Mouse (Mus musculus): ENCODE measurements at regions not wholly inside any gene's neighbourhood (a gene's known extent, or its start where the extent isn't known, plus 50 kb on each side); places are given as distances from the start of the nearest gene placed in this dataset.

DNA sequence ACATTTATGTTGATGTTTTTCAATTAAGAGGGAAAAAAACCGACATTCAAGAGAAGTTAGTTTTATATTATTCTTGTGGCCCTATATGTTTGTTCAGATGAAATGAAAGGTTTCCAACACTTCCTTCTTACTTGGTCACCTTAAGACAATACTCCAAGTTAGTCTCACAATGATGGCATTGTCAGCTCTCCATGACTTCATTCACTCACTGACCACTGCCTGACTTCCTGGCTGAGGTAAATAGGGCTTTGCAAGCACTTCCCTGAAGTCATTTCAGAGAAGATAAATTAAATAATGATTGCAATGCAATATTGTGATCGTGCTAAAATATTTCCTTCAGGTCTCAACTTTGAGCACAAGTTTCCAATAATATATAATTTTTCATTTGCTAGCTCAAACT lies 197.9 kb upstream of the Cep162 start:
- DNase-seq (ENCODE audit: low spot score), result no peak

DNA sequence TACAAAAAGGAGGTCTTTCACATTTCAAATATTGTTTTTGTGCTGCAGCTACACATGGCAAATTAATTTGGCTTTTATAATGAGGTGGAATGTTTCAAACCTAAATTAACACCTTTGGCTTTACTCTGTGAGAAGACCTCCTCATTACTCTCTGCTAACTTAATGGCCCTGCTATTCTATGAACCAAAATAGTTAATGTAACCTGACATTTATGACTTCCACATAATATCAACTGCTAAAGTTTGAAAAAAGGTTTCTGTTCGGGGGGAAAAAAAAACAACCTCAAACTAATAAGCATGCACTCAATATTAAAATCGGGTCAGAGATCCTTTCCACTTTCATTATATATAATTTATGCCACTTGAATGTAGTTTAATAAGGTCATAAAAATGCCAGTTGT lies 197.2 kb upstream of the Cep162 start:
- no peak for DNase-seq (ENCODE audit: low spot score)

DNA sequence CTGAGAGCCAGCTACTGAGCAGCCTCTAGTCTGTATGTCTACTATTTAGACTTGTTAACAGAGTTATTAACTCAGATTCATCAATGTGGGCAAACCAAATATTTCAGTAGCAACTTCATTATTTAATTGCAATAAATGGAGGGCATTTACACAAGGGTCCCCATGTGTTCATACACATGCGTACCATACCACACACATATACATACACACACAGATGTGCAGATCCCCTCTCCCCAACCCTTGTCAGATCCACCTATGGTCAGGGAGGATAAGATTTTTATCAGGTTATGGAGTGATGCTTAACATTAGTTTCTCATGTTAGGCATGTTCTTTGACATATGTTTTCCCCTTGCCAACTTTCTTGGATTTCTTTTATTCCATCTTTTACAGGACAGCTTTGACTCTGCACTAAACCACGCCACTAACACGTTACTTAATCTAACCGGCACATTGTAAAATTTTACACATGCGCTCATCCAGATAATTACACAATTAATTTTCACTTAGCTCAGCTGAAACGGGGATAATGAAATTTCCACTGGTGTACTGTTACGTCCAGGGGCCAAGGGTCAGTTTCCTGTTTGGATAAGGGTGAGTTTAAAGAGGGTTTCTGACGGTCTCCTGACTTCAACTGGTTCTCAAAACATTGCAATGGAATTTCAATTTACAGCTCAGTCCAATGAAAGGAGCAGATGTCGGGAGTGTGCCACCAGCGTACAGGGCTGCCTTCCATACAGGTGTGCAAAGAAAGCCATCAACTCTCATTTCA lies 188.3 kb upstream of the Cep162 start:
- peak; percentile 11 for DNase-seq (ENCODE audit: low spot score)

DNA sequence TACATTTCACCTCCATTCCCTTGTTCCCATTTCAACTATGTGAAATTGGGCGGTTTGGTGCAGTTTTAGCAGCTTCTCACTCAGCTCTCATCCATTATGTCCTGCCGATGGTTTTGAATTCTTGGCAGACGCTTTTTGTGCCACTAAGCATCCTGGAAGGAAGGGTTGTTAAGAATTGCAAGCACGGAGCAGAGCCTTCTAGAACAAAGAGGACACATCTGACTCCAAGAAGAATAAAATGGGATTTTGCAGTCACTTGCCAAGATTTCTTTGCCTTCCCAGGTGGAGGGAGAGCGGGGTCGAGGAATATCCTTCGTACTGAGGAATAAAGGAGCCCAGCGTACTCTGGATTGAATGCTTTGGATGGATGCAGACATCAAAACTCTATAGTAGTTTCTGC lies 176.7 kb upstream of the Cep162 start:
- no peak for DNase-seq (ENCODE audit: low spot score)

DNA sequence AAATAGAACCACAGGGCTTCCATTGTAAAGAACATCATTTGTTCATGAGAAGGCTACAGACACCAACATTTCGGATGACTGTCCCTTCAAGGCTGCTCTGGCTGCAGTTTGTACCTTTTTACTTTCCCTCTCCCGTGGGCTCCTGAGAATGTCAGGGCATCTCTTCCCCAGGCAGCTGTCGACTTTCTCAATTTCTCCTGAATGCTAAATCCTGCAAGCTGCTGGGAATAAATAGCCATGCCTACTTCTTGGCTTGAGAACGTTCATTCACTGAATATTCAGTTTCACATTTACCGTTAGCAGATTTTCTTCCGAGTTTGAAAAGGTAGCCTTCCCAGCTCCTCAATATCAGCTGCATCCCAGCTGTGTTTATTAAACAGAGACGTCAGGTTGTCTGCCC lies 176.2 kb upstream of the Cep162 start:
- no peak for DNase-seq (ENCODE audit: low spot score)

DNA sequence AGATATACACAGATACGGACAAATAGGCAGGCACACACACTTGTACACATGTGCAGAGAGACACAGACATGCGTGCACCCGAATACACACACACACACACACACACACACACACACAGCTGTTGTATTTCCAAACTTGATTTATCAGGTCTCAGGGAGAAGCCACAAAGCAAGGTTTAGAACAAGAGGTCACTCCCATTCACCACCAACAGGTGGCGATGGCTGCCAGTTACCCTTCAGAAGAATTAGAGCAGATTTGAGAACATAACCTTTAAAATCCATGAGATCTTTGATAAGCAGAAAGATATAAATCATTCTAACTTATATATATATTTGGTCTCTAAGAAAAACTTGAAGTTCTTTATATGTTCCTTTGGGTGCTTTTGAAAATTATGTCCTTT lies 169.9 kb upstream of the Cep162 start:
- DNase-seq (ENCODE audit: low spot score), result no peak

DNA sequence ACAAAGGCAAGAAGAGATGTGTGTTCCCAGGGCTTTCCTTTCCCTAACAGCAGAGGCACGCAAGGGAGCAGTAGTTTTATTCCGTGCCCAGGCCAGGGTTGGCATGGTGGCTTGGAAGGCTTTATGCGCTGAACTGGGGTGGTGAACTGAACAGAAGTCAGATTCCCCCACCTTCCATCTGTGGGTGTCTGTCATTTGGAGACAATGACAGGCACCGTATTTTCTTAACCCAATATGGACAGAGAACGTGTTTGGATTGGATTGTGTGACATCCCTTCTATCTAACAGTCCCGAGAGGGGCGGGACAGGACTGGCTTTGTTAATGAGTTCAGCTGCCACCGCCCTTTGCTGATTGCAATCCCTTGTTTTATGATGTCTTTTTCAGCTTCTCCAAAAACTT lies 165.8 kb upstream of the Cep162 start:
- no peak for DNase-seq (ENCODE audit: low spot score)

DNA sequence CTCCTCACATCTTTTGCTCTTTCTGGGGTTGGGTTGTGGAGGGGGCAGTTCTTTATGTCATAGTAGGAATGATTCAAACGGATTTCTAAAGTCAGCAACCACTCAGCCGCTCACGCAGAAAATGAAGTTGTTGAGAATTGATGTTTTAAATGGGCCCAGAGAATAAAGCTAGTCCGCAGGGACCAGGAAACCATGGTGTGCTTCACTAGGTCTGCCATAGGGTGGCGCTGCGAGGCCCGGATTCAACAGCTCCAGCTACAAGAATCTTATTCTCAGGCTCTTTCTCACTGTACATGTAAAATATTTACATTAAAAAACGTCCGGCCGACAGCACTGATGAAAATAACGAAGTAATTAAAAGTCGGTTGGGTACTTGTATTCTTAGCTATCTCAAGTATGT lies 164.0 kb upstream of the Cep162 start:
- peak; percentile 18 for DNase-seq (ENCODE audit: low spot score)

DNA sequence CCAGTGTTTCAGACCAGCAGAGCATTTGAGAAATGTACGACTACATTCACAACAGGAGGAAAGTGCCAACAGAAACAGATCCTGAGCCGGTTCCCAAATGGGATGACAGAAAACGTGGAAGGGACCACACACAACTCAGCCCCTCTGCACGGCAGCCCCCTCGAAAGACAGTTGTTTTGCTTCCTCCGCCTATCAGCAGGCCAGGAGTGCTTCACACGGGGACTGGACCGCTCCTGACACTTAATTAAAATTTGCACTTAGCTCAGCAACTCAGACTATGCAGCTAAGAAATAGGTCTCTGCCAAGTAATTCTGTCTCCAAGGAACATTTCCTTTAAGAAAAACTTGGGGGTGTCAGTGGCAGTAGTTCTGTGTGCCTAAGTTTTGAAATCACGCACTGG lies 157.6 kb upstream of the Cep162 start:
- no peak for DNase-seq (ENCODE audit: low spot score)

DNA sequence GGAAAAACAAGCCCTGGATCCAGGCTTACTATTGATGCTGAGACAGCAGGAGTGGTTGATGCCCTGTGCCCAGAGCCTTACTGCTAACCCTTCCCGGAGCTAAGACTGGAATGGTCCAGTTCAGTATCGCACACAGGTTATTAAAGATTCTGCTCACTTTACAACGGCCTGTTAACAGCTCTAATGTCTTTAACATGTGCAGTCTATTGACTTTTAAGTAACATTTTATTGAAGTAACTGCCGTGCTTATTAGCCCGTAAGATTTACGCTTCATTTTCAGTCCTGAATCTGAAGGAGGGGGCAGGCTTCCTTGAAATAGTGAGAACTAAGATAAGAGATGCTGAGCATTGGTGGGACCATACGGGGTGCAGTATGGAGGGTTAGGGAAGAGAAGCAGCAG lies 155.7 kb upstream of the Cep162 start:
- no peak for DNase-seq (ENCODE audit: low spot score)

DNA sequence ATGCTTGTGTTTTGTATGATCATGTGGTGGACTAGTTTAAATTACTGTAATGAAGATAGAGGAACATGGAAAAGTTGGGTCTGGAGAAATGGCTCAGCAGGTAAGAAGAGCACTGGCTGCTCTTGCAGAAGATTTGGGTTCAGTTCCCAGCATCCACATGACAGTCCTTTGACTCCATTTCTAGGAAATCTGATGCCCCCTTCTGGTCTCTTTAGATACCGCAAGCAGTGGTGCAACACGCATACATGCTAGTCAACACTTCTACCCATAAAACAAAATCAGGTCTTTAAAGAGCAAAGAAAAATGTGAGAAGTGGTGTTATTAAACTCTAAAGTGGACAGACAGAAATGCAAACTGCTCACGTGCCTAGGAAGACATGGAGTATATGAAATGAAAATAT lies 154.4 kb upstream of the Cep162 start:
- DNase-seq (ENCODE audit: low spot score), result no peak

DNA sequence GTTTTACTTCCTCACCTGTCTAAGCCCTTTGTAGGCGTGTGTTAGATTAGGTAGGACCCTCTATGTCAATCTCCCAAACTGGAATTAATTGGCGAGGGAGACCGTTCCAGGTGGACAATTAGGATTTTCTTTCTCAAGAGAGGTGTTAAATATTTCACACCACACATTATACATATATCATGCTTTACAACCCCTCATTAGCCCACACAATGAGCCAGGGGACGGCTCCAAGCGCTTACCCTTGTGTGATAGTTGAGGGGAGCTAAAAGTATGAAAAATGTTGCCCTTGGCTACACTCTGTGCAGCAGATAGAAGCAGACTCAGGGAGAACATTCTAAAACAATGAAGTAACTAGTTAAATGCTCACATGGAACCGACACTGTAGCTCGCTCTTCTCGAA lies 153.5 kb upstream of the Cep162 start:
- DNase-seq (ENCODE audit: low spot score), result no peak

DNA sequence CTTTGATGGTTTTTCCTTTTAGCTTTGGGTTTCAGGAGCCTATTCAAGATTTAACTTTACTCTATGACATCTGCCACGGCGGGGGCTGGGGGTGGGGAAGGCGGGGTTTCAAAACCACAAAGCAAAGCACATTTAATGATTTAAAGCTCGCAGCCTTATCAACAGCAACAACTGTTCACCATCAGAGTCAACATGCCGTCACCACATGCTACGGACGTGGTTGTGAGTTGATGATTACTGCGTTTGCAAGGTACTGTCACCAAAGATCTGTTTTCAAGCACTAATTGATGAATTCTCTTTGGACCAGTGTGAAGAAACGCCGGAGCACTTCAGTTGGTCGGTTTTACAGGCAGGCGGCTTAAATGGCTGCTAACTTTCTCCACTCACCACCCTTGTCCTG lies 151.1 kb upstream of the Cep162 start:
- no peak for DNase-seq (ENCODE audit: low spot score)

DNA sequence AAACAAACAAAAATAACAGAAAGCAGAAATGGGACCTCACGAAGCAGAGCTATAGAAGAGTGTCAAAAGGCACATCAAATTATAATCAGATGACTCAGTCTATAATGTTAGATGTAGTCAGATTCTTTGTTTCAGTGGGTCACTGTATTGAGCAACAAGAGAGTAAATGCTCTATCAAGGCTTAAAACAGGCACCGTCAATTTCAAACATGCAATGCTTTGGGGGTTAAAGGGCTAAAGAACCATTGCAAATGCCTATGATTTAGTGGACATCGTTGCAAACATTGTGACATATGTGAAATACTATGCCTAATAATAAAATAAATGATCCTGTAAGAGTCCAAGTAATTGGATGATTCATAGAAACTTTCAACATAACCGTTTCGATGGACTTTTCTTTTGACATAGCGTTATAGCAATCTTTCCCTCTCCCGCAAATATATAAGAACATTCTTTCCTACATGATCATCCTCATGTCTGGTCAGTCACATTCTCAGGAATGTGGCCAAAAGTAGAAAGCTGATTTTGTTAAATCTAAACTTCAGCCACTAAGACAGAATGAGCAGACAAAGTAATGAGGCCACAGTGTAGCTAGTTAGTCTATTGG lies 149.9 kb upstream of the Cep162 start:
- no peak for DNase-seq (ENCODE audit: low spot score)

DNA sequence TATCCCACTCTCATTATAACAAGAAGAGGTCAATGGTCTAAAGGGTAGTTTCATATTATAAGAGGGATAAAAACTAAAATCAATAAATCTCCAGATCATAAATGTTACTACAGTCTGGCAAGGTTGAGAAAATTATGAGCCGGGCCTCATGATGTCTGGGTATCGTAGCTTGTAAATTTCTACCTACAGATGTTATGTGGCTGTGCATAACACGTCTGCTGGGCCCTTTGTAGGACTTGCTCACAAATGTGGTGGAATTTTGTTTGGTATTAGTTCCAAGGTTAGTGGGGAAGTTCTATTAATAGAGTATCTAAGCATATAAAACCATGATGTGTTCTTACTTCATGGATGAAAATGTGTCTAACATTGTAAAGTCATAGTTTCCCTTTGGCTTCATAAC lies 146.7 kb upstream of the Cep162 start:
- no peak for DNase-seq (ENCODE audit: low spot score)

DNA sequence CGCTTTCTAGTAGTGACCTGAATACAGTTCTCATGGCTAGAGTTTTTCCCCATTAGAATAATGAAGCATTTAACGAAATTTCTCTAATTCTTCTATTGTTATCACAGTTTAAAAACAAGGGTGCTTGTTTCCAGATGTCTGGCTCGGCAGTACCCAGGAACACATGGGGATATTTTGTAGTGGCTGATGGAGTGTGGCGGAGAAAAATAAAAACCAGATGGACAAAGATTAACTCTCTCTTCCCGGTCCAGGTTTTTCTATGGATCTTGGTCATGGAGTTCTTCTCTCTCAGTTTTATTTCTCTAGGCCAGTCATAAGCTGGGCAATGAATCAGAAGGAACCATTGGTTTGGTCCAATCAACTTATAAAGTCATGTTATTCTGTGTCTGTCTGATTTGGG lies 132.2 kb upstream of the Cep162 start:
- no peak for DNase-seq (ENCODE audit: low spot score)

DNA sequence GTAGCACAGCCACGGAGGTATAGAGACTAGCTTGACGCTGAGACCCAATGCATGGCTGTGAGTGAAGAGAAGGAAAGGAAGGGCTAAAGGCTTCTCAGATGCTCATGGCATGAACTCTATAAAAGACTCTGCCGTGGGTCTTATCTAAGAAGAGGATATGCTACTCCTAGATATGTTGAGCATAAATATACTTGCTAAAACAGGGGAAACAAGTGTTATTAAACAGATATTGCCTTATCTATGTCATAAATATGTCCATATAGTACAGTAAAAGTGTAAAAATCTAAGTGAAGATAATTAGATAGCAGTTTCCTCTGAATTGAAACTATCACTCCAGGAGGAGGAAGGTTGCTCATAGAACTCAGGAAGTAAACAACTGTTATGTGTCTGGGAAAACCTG lies 128.2 kb upstream of the Cep162 start:
- no peak for DNase-seq (ENCODE audit: low spot score)

DNA sequence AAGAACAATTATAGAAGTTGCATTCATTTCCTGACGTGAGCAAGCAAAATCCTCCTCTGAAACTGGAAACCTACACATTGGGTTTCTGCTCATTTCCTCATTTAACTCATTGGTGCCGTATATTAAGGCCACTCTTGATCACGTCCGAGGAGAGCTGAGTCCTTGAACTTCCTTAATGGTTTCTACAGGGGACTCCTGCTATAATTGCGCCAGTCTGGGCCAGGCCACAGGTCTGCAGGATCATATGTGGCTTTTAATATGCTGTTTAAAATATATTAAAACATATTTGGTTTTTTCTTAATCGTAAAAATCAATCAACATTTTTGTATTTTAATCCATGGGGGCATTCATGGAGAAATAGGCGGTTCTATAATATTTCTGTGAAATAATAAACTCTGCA lies 122.6 kb upstream of the Cep162 start:
- DNase-seq (ENCODE audit: low spot score), result no peak

DNA sequence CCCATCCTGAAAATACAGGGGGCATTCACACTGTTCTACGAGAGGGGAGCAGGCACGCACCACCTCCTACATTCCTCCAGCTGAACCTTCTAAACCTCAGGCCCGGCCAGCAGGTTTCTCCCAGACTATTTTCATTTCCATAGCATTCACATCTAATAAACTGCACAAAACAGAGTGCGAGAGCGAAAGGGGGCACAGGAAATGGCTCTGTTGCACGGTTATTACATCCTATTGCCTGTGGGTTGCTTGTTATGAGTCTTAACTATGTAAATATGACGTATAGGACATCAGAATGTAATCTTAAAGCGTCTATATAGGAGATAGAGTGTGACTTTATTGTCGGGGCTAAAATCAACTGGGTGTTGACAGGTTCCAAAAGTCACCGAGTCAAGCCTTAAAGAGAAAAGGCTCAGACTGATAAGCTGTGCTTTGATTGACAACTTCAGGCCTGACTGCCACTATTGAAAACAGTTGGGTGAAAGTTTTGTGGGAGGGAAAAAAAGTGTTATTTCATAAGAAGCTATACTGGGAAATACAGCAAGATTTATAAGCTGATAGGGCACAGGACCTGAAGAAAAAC lies 121.5 kb upstream of the Cep162 start:
- DNase-seq (ENCODE audit: low spot score), result no peak

DNA sequence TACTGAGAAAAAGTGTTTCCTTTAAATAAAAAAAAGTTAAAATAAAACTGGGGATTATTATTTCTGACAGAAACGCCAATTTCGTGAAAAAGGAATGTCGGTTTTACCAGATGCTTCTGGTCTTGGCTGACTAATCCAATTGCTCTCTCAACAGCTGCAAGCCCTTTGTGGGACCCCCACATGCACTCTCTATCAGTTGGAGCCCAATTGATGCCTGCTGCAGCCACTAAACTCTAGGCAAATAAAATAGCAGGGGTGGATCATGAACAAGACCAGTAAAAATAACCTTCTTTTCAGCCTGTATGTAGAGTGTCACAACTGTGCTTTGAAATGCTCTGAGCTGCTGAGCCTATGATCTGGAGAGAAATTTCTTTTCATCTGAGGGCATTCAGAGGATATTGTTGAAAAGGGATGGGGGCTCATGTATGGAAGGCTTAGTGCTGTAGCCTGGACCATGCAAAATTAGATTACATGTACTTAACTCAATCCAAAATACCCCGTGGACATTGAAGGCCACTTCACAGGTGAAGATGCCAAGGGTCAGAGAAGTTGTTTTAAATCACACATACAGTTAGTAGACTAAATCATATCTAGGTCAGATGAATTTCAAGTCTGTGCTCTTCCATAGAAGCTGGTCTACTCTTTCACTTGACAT lies 117.0 kb upstream of the Cep162 start:
- DNase-seq (ENCODE audit: low spot score), result no peak

DNA sequence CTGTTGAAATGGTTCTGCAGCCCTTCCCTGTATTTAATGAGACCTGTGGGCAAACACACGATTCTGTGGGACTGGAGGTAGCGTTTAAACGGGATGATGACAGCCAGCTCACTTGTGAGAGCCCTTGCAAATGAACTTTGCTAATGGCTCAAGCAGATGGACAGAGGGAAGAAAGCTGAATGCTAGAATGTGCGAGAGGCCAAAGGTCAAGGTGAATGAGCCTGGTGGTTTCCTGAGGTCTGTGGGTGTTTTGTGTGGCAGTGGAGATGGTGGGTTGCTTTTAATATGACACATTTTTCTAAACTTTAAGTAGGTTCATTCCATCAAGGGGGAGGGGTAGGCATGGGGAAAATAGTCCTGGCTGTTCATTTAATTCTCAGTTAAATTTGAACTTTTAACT lies 113.7 kb upstream of the Cep162 start:
- no peak for DNase-seq (ENCODE audit: low spot score)

DNA sequence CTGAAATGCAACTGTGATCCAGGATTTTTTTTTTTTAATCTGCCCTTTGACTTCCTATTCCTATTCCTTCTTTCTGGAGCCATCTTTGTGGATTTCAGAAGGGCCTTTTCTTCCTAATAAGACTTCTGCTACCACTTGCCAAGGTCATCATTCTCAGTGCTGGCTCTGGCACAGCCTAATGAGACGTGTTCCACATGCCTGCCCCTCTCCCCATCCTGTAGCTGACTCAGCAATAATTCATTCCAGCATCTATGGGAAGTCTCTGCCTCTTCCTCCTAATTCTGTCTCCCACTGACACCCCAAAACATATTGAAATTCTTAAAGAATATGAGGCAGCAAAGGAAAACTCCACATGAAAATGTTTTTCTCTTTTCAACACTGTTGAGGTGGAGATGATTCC lies 91.7 kb upstream of the Cep162 start:
- no peak for DNase-seq (ENCODE audit: low spot score)

DNA sequence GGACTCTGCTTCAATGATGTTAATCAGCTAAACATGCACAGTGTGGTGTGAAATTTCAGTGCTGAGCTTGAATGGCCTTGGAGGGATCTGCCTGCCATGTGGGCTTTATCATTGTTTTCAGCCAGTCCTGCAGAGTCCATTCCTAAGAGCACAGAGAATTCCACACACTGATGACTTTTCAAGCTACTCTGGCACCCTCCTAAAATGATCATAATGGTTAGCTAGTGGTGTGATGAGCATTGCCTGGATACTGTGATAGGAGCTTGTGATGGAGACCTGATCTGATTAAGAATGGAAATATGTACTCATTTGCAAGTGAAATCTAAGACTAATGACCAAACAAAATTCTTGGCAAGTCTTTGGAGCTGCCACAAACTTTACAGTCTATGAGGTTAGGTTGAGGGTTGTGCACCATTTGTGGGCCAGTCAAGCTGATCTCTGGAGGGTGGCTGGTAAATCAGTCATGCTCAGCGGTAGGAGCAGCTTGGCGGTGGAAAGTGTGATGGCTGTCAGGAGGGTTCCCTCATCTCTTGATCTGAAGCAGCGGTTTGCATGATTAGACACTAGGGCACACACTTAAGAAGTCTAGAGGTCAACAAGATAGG lies 91.0 kb upstream of the Cep162 start:
- DNase-seq (ENCODE audit: low spot score), result no peak

Measured in yolk sac, embryonic 10.5 days (tissue).